Mouse (Mus musculus) lung, adult 2 months (tissue): ENCODE measurements around the gene Ahsg.

Source experiments
- CTCF ChIP-seq: fragments of 200-500 bp; IDR thresholded peaks from 2 replicates; pipeline ENCODE4 v1.5.1; 2011; ENCODE audit warnings: mild to moderate bottlenecking, low read length, control low read depth; ENCODE audit not compliant: insufficient read depth
- POLR2A ChIP-seq: fragments of 200-500 bp; IDR thresholded peaks from 2 replicates; pipeline ENCODE4 v1.6.1; 2011; ENCODE audit warnings: low read depth, mild to moderate bottlenecking, control low read depth, low read length, borderline replicate concordance; ENCODE audit errors: extremely low read depth

DNA sequence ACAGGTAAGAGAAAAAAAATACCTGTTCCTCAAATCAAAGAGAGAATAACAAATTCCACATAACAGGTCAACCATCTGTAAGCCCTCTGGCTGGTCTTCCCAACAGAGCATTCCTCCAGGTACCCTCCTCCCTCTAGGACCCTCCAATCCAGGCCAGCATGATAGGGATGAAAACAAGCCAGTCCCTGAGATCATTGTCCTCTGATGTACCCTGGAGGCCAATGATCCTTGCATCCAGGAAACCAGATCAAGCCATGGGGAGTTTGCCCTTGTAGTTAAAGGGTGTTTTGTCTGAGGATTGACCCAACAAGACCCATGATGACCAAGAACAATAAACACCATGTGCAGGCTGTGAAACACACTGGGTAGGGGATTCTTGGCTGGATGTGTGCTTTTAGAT is 23.2 kb downstream of the Ahsg start:
- TF ChIP-seq POLR2A (no peak), CTCF (no peak)
